Mouse (Mus musculus): Measurements from ENCODE around the gene Smim13. TPM values are rescaled to one million over a fixed set of nuclear protein-coding genes. Genes with fewer than 3 reads are reported as not detected.
"Not testable (repeated sequence)": the region's sequence is repeated elsewhere in the genome, so short reads cannot be mapped to it uniquely, and the experiment has no call there.

Gene Smim13
- polyA plus RNA-seq, 1 experiment = 28.8 TPM

GRCm38 (mm10) chr13:41252141-41252540 is 2.5 kb downstream of the Smim13 start:
- no peak overlapping the region for H3K4me3 ChIP-seq (ENCODE audit: insufficient read depth, low read length)
- no peaks in the 10 kb centered on the region for H3K4me1 ChIP-seq (ENCODE audit: control insufficient read depth, insufficient read depth, low read length)
- TF ChIP-seq CTCF (IDR thresholded peaks at IDR 0.05; ENCODE audit: borderline replicate concordance, insufficient read depth, low read length) (no peak), POLR2A (IDR thresholded peaks at IDR 0.05; ENCODE audit: low read depth, low read length) (no peak)
- no peak overlapping the region for H3K27ac ChIP-seq (ENCODE audit: insufficient read depth, low read length)

GRCm38 (mm10) chr13:41252736-41253135 is 3.1 kb downstream of the Smim13 start:
- Histone ChIP-seq H3K4me1 (ENCODE audit: control insufficient read depth, insufficient read depth, low read length) (no peaks in the 10 kb centered on the region), H3K4me3 (ENCODE audit: insufficient read depth, low read length) (no peak overlapping the region), H3K27ac (ENCODE audit: insufficient read depth, low read length) (no peak overlapping the region)
- TF ChIP-seq CTCF (IDR thresholded peaks at IDR 0.05; ENCODE audit: borderline replicate concordance, insufficient read depth, low read length) (no peak), POLR2A (IDR thresholded peaks at IDR 0.05; ENCODE audit: low read depth, low read length) (no peak)

- TF ChIP-seq POLR2A (IDR thresholded peaks at IDR 0.05; ENCODE audit: low read depth, low read length) (no peak), CTCF (IDR thresholded peaks at IDR 0.05; ENCODE audit: borderline replicate concordance, insufficient read depth, low read length) (no peak)
- Histone ChIP-seq H3K4me3 (ENCODE audit: insufficient read depth, low read length) (no peak overlapping the region), H3K27ac (ENCODE audit: insufficient read depth, low read length) (no peak overlapping the region), H3K4me1 (ENCODE audit: control insufficient read depth, insufficient read depth, low read length) (no peaks in the 10 kb centered on the region)
Observed at GRCm38 (mm10) chr13:41256126-41256525, 6.5 kb downstream of the Smim13 start.

- TF ChIP-seq POLR2A (IDR thresholded peaks at IDR 0.05; ENCODE audit: low read depth, low read length) = no peak
- TF ChIP-seq CTCF (IDR thresholded peaks at IDR 0.05; ENCODE audit: borderline replicate concordance, insufficient read depth, low read length) = no peak
- H3K4me3 ChIP-seq (ENCODE audit: insufficient read depth, low read length) = no peak overlapping the region
- no peak overlapping the region for H3K27ac ChIP-seq (ENCODE audit: insufficient read depth, low read length)
- no peaks in the 10 kb centered on the region for H3K4me1 ChIP-seq (ENCODE audit: control insufficient read depth, insufficient read depth, low read length)
Observed at GRCm38 (mm10) chr13:41256962-41257361, 7.3 kb downstream of the Smim13 start.

- Histone ChIP-seq H3K4me1 (ENCODE audit: control insufficient read depth, insufficient read depth, low read length) (no peaks in the 10 kb centered on the region), H3K4me3 (ENCODE audit: insufficient read depth, low read length) (no peak overlapping the region), H3K27ac (ENCODE audit: insufficient read depth, low read length) (no peak overlapping the region)
- no peak for TF ChIP-seq POLR2A (IDR thresholded peaks at IDR 0.05; ENCODE audit: low read depth, low read length)
- no peak for TF ChIP-seq CTCF (IDR thresholded peaks at IDR 0.05; ENCODE audit: borderline replicate concordance, insufficient read depth, low read length)
Observed at GRCm38 (mm10) chr13:41257851-41258250, 8.2 kb downstream of the Smim13 start.

GRCm38 (mm10) chr13:41261617-41262016 is 12.0 kb downstream of the Smim13 start:
- H3K4me1 ChIP-seq (ENCODE audit: control insufficient read depth, insufficient read depth, low read length) = not testable (repeated sequence)

GRCm38 (mm10) chr13:41263304-41264006 is 13.8 kb downstream of the Smim13 start:
- H3K4me3 ChIP-seq (ENCODE audit: insufficient read depth, low read length) = no peak overlapping the region
- no peak for TF ChIP-seq POLR2A (IDR thresholded peaks at IDR 0.05; ENCODE audit: low read depth, low read length)
- no peak for TF ChIP-seq CTCF (IDR thresholded peaks at IDR 0.05; ENCODE audit: borderline replicate concordance, insufficient read depth, low read length)

More at GRCm38 (mm10) chr13:41261617-41262016, 12.0 kb downstream of the Smim13 start:
- H3K4me3 ChIP-seq (ENCODE audit: insufficient read depth, low read length); H3K27ac ChIP-seq (ENCODE audit: insufficient read depth, low read length): not testable (repeated sequence)

GRCm38 (mm10) chr13:41267827-41268408 is 18.3 kb downstream of the Smim13 start:
- Histone ChIP-seq H3K27ac (ENCODE audit: insufficient read depth, low read length) (no peak overlapping the region), H3K4me3 (ENCODE audit: insufficient read depth, low read length) (no peak overlapping the region), H3K4me1 (ENCODE audit: control insufficient read depth, insufficient read depth, low read length) (no peaks in the 10 kb centered on the region)
- TF ChIP-seq POLR2A (IDR thresholded peaks at IDR 0.05; ENCODE audit: low read depth, low read length) = no peak
- TF ChIP-seq CTCF (IDR thresholded peaks at IDR 0.05; ENCODE audit: borderline replicate concordance, insufficient read depth, low read length) = no peak

More at GRCm38 (mm10) chr13:41263304-41264006, 13.8 kb downstream of the Smim13 start:
- no peaks in the 10 kb centered on the region for H3K4me1 ChIP-seq (ENCODE audit: control insufficient read depth, insufficient read depth, low read length)
- H3K27ac ChIP-seq (ENCODE audit: insufficient read depth, low read length) = no peak overlapping the region

GRCm38 (mm10) chr13:41273927-41274650 is 24.4 kb downstream of the Smim13 start, which contains the start of gene Gm17364:
TSS of gene Gm17364 (minus strand) at chr13:41273977.
- Histone ChIP-seq H3K4me3 (ENCODE audit: insufficient read depth, low read length) (no peak within 1 kb of the TSS), H3K27ac (ENCODE audit: insufficient read depth, low read length) (no peak within 1 kb of the TSS), H3K4me1 (ENCODE audit: control insufficient read depth, insufficient read depth, low read length) (no peaks in the 10 kb centered on the region)
- TF ChIP-seq POLR2A (IDR thresholded peaks at IDR 0.05; ENCODE audit: low read depth, low read length) = no peak
- TF ChIP-seq CTCF (IDR thresholded peaks at IDR 0.05; ENCODE audit: borderline replicate concordance, insufficient read depth, low read length) = no peak

- Histone ChIP-seq H3K27ac (ENCODE audit: insufficient read depth, low read length) (no peak overlapping the region), H3K4me3 (ENCODE audit: insufficient read depth, low read length) (no peak overlapping the region), H3K4me1 (ENCODE audit: control insufficient read depth, insufficient read depth, low read length) (no peaks in the 10 kb centered on the region)
- TF ChIP-seq POLR2A (IDR thresholded peaks at IDR 0.05; ENCODE audit: low read depth, low read length) = no peak
- no peak for TF ChIP-seq CTCF (IDR thresholded peaks at IDR 0.05; ENCODE audit: borderline replicate concordance, insufficient read depth, low read length)
Observed at GRCm38 (mm10) chr13:41280696-41281095, 31.1 kb downstream of the Smim13 start.
